Mouse (Mus musculus) kidney, postnatal 0 days (tissue): ENCODE data around the gene Pam. TPM values are rescaled to one million over a fixed set of nuclear protein-coding genes. Genes with fewer than 3 reads are reported as not detected.

Source experiments
- ATAC-seq: fragments of 200-750 bp; cut with Nextera tagmentation; replicated peaks from 2 replicates; pipeline ENCODE4 v1.8.0; 2017; ENCODE audit warnings: low read depth, moderate number of reproducible peaks, moderate TSS enrichment, moderate library complexity; ENCODE audit not compliant: low FRiP score
- DNase-seq: peaks from one replicate; pipeline ENCODE4 v3.0.0-alpha.2; 2016; ENCODE audit warnings: low spot score
- H3K27ac ChIP-seq: fragments of 300-500 bp; sonication (generic); 2 replicates; pipeline ENCODE4 v1.5.1; 2014; ENCODE audit warnings: mild to moderate bottlenecking
- H3K27me3 ChIP-seq: fragments of 300-500 bp; sonication (generic); 2 replicates; pipeline ENCODE4 v1.6.1; 2014; ENCODE audit warnings: low read length, mixed read lengths; ENCODE audit not compliant: insufficient read depth
- H3K36me3 ChIP-seq: fragments of 300-500 bp; sonication (generic); 2 replicates; pipeline ENCODE4 v1.6.1; 2014; ENCODE audit warnings: low read length, mixed read lengths; ENCODE audit not compliant: insufficient read depth
- H3K4me1 ChIP-seq: fragments of 300-500 bp; sonication (generic); replicated peaks from 2 replicates; pipeline ENCODE4 v1.6.1; 2014; ENCODE audit warnings: antibody characterized with exemption, low read length, mixed read lengths; ENCODE audit not compliant: insufficient read depth
- H3K4me2 ChIP-seq: fragments of 300-500 bp; sonication (generic); 2 replicates; pipeline ENCODE4 v1.6.1; 2014; ENCODE audit warnings: mild to moderate bottlenecking, low read length, moderate library complexity, mixed read lengths
- H3K4me3 ChIP-seq: fragments of 300-500 bp; sonication (generic); replicated peaks from 2 replicates; pipeline ENCODE4 v1.5.1; 2014; ENCODE audit warnings: low read depth, low read length
- H3K9ac ChIP-seq: fragments of 300-500 bp; sonication (generic); 2 replicates; pipeline ENCODE4 v1.6.1; 2014; ENCODE audit warnings: low read depth, low read length
- H3K9me3 ChIP-seq: fragments of 300-500 bp; sonication (generic); replicated peaks from 2 replicates; pipeline ENCODE4 v1.6.1; 2016; ENCODE audit warnings: low read length, inconsistent platforms, mixed read lengths
- CTCF ChIP-seq: IDR thresholded peaks from 2 replicates; pipeline ENCODE4 v1.5.1; 2016; ENCODE audit warnings: antibody characterized with exemption, low read depth, mild to moderate bottlenecking, moderate library complexity
- WGBS: fragments of 180-500 bp; shearing (Covaris S2); extraction: QIAGEN DNeasy Blood & Tissue Kit; methylation state at CpG from one replicate; pipeline ENCODE4 v1.1.7; 2014; 5-methylcytosine and 5-hydroxymethylcytosine counted together
- polyA plus RNA-seq: library from polyadenylated mRNA; unstranded; fragments of >200 nt; fragmentation: Nextera tagmentation; extraction: Ambion mirVana; gene quantifications from 2 replicates; pipeline ENCODE4 v1.2.1, GENCODE M21; 2015

Pam gene
- 63.1 and 67.6 TPM in 2 replicates for polyA plus RNA-seq

GRCm38 (mm10) chr1:98095246-98095990, at the start of gene Pam:
Gene Pam, minus strand, starts transcription at chr1:98095646.
- Histone ChIP-seq H3K27ac (peak within 1 kb of the TSS; percentile 75), H3K4me3 (peak within 1 kb of the TSS; percentile 73)

GRCm38 (mm10) chr1:98144845-98145244, 49.4 kb upstream of the Pam start:
- H3K27ac ChIP-seq: no peak overlapping the region
- H3K4me2 ChIP-seq: no peak overlapping the region
- WGBS: 97% methylated on average over 1 of the region's 1 CpGs
- DNase-seq (no peak), ATAC-seq (no peak)
- no peaks in the 10 kb centered on the region for H3K27me3 ChIP-seq
- H3K36me3 ChIP-seq: no peaks in the 10 kb centered on the region
- H3K9me3 ChIP-seq: no peaks in the 10 kb centered on the region
- H3K9ac ChIP-seq: no peak overlapping the region
- TF ChIP-seq CTCF: peak; percentile 17; the same call in 1 of the 2 replicates
- H3K4me1 ChIP-seq: no peaks in the 10 kb centered on the region
- no peak overlapping the region for H3K4me3 ChIP-seq

More at GRCm38 (mm10) chr1:98095246-98095990, at the start of gene Pam:
- under 1% methylated on average over 62 of the region's 82 CpGs for WGBS
- peak within 1 kb of the TSS; percentile 74 for H3K9ac ChIP-seq
- ATAC-seq (peak; percentile 96), DNase-seq (peak; percentile 88)
- H3K9me3 ChIP-seq: no peaks in the 10 kb centered on the region
- TF ChIP-seq CTCF: no peak
- H3K27me3 ChIP-seq: no peaks in the 10 kb centered on the region
- H3K4me1 ChIP-seq: 0 out of 2 replicates have a peak, but pooled peaks cover 3% of the 10 kb centered on the region
- no peaks in the 10 kb centered on the region for H3K36me3 ChIP-seq
- peak within 1 kb of the TSS; percentile 77 for H3K4me2 ChIP-seq

- ATAC-seq: no peak
- no peaks in the 10 kb centered on the region for H3K27me3 ChIP-seq
- TF ChIP-seq CTCF: no peak
Measured at GRCm38 (mm10) chr1:98131244-98131643, 35.8 kb upstream of the Pam start.

GRCm38 (mm10) chr1:98129561-98130347, 34.3 kb upstream of the Pam start:
- Histone ChIP-seq H3K27ac (no peak overlapping the region), H3K9ac (no peak overlapping the region), H3K4me3 (no peak overlapping the region), H3K36me3 (no peaks in the 10 kb centered on the region), H3K4me1 (no peaks in the 10 kb centered on the region), H3K4me2 (no peak overlapping the region), H3K27me3 (no peaks in the 10 kb centered on the region), H3K9me3 (no peaks in the 10 kb centered on the region)
- ATAC-seq (no peak), DNase-seq (no peak)
- TF ChIP-seq CTCF: no peak
- WGBS: 83% methylated on average over 3 of the region's 3 CpGs

More at GRCm38 (mm10) chr1:98131244-98131643, 35.8 kb upstream of the Pam start:
- Histone ChIP-seq H3K27ac (no peak overlapping the region), H3K9ac (no peak overlapping the region), H3K36me3 (no peaks in the 10 kb centered on the region), H3K4me2 (no peak overlapping the region), H3K9me3 (no peaks in the 10 kb centered on the region), H3K4me1 (no peaks in the 10 kb centered on the region), H3K4me3 (no peak overlapping the region)
- DNase-seq: peak; percentile 11
- WGBS: 56% methylated on average over 4 of the region's 4 CpGs

GRCm38 (mm10) chr1:98129111-98129510, 33.7 kb upstream of the Pam start:
- TF ChIP-seq CTCF: no peak
- no peak for ATAC-seq

GRCm38 (mm10) chr1:98128338-98129096, 33.1 kb upstream of the Pam start:
- no peaks in the 10 kb centered on the region for H3K27me3 ChIP-seq
- H3K4me2 ChIP-seq: no peak overlapping the region
- H3K4me3 ChIP-seq: no peak overlapping the region
- ATAC-seq (no peak), DNase-seq (no peak)
- H3K9ac ChIP-seq: no peak overlapping the region
- TF ChIP-seq CTCF: no peak
- H3K9me3 ChIP-seq: no peaks in the 10 kb centered on the region
- H3K36me3 ChIP-seq: no peaks in the 10 kb centered on the region
- H3K4me1 ChIP-seq: no peaks in the 10 kb centered on the region
- no peak overlapping the region for H3K27ac ChIP-seq

More at GRCm38 (mm10) chr1:98129111-98129510, 33.7 kb upstream of the Pam start:
- Histone ChIP-seq H3K9me3 (no peaks in the 10 kb centered on the region), H3K27me3 (no peaks in the 10 kb centered on the region), H3K36me3 (no peaks in the 10 kb centered on the region), H3K9ac (no peak overlapping the region), H3K4me1 (no peaks in the 10 kb centered on the region), H3K4me3 (no peak overlapping the region), H3K27ac (no peak overlapping the region), H3K4me2 (no peak overlapping the region)
- WGBS: 82% methylated on average over 1 of the region's 1 CpGs
- no peak for DNase-seq
